Mouse (Mus musculus): ENCODE measurements around the gene Flt3. TPM values are rescaled to one million over a fixed set of nuclear protein-coding genes. Genes with fewer than 3 reads are reported as not detected.
A peak's percentile ranks its signal among the peaks of the same experiment; 100 is the strongest.

Gene Flt3
- total RNA-seq, 2 experiments from 2014 or later, result 0.08 to 0.10 TPM

GRCm38 (mm10) chr5:147418394-147419121, 18.3 kb upstream of the Flt3 start:
- intact Hi-C loops (cut with DNase I), result loop anchor here (5.0 kb wide), 1 partner anchor 429 kb away; no protein-coding TSS in a partner anchor
- peak; percentile 6 for DNase-seq (ENCODE audit: low spot score)

- no peak for DNase-seq (ENCODE audit: low spot score)
- intact Hi-C loops (cut with DNase I), result loop anchor here (5.0 kb wide), 1 partner anchor 429 kb away; no protein-coding TSS in a partner anchor
Measured at GRCm38 (mm10) chr5:147417986-147418385, 17.7 kb upstream of the Flt3 start.

DNA sequence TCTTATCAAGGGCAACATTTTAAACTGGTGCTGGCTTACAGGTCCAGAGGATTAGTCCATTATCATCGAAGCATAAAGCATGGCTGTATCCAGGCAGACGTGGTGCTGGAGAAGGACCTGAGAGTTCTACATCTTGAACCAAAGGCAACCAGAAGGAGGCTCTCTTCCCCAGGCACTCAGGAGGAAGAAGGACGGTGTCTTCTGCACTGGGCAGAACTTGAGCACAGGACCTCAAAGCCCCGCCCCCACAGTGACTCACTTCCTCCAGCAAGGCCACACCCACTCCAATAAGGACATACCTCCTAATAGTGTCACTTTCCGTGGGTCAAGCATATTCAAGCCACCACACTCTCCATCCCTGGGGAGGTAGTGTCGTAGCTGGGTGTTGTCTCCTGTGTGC, 10.3 kb upstream of the Flt3 start:
- no peak for DNase-seq (ENCODE audit: low spot score)
- intact Hi-C loops (cut with DNase I), result no loop called here

DNA sequence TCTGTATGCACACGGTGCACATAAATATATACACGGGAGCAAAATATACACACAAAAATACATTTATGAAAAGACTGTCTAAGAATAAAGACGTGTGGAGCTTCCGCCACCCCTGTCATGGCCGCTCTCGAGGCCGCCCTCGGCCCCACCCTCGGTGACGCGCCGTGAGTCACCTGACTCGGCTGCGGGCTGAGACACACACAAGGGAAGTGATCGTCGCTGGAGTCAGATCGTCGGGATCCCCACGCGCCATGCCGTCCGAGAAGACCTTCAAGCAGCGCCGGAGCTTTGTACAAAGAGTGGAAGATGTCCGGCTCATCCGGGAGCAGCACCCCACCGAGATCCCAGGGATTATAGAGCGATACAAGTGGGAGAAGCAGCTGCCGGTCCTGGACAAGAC, 8.4 kb upstream of the Flt3 start:
- intact Hi-C loops (cut with DNase I), result no loop called here

DNA sequence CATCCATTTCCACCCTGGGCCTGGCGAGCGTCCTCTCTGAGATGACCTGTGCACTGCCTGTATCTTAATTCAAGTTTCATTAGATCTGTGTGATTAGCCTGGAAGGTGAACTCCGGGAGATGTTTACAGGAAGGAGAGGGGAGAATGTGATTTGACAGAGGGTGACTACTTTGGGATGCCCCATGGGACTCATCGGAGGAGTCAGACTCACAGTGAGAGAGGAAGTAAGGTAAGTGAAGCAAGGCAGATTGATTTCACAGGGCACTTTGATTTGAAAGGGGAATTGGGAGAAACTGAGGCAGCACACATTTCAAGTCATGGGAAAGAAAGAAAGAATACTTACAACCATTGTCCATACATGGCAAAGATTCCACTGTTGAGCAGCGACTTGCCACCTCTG, 5.8 kb upstream of the Flt3 start:
- no peak for DNase-seq (ENCODE audit: low spot score)
- intact Hi-C loops (cut with DNase I), result no loop called here

More for the DNA sequence above, 8.4 kb upstream of the Flt3 start:
- no peak for DNase-seq (ENCODE audit: low spot score)

- DNase-seq (ENCODE audit: low spot score), result no peak
- intact Hi-C loops (cut with DNase I), result no loop called here
Measured at GRCm38 (mm10) chr5:147402505-147402904, 2.2 kb upstream of the Flt3 start.

DNA sequence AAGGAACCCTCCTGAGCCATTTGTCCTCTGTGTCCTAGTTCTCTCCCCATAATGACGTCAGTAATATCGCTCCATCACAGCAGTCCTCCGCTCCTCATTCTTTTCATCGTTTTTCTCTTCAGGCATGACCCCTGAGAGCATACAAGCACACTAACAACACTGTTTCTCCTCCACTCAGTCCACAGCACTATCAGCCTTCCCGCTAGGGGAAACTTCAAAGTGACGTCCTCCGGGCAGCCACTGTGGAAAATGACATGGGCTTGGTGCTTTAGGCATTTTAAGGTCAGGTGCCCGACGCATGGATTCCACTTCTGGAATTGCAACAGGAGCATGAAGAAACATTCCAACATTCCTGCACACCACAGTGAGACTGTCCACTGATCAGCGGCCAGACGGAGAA, 735 bp upstream of the Flt3 start:
- intact Hi-C loops (cut with DNase I), result no loop called here
- no peak for DNase-seq (ENCODE audit: low spot score)

DNA sequence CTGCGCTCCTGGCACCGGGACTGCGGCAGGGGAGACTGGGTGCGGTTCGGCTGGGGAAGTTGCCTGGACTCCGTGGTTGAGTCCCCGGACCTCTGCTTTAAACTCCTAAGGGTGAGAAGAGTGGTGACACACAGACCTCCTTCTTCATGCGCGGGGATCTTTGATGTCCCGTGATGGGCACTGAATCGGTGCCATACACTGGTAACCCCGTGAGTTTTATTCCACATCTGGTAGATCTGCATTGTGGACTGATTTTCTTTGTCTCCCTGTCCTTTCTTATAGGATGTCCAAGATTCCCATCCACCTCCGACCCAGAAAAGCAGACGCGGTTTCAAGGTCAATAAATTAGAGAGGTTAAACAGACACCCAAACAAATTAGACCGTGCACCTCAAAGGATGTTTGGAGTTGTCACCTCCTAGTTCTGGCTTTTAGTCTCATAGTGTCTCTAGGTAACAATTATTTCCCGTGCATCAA, 253 bp upstream of the Flt3 start:
- intact Hi-C loops (cut with DNase I), result no loop called here
- no peak for DNase-seq (ENCODE audit: low spot score)

- intact Hi-C loops (cut with DNase I), result no loop called here
- DNase-seq (ENCODE audit: low spot score), result no peak
Measured at GRCm38 (mm10) chr5:147395050-147395449, 5.2 kb downstream of the Flt3 start.

DNA sequence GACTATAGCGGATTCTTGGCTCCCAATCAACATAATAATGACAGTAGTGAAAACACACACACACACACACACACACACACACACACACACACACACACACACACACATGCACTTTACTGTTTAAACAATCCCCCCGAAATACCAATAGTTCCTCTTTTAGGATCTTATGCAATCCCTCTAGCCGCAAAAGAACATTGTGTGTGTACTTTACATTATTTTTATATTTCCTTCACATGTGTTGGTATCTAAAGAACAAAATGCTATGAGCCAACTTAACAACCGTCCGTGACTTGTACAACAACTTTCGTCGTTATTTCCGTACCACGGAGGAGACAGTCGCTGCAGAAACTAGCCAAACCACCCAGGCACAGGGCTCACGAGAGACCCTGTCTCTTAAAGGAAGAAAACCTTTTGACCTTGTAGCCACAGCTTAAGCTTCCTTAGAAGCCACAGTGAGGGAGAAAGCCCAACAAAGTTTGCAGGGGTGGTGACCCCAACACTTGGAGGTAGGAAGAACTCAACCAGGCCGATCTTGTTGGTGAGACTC, 7.5 kb downstream of the Flt3 start:
- intact Hi-C loops (cut with DNase I), result no loop called here
- DNase-seq (ENCODE audit: low spot score), result no peak

DNA sequence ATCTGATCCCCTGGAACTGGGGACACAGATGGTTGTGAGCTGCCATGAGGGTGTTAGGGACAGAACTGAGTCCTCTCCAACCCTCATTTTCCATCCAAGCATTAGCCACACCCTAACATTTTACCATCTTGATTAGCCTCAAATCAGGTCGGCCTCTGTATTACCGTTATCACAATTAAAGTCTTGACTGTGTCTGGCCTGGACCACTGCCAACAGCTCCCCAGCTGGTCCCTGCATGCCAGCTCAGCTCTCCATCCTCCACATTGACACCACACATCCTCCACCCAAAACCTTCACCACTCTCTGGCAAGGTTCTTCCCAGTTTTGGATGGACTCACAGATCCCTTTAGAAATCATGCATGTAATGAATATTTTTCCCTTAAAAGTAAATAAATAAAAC, 9.5 kb downstream of the Flt3 start:
- intact Hi-C loops (cut with DNase I), result no loop called here
- DNase-seq (ENCODE audit: low spot score), result no peak

DNA sequence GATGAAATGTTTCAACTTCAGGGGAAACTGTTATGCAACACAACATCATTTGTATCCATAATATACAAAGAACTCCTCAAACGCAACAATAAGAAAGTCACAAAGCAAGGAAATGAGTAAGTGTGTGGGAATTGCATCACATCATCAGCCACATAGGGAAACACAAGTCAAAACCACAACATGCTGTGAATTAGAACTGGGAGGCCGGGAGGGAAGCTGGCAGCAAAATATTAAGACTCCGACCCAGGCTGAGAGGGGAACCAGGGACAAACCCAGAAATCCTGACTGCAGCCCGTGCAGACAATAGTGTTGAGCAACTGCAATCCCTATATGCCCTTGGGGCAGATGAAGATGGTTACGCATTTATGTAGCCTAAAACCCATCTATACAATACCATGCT, 11.2 kb downstream of the Flt3 start:
- intact Hi-C loops (cut with DNase I), result no loop called here
- no peak for DNase-seq (ENCODE audit: low spot score)

DNA sequence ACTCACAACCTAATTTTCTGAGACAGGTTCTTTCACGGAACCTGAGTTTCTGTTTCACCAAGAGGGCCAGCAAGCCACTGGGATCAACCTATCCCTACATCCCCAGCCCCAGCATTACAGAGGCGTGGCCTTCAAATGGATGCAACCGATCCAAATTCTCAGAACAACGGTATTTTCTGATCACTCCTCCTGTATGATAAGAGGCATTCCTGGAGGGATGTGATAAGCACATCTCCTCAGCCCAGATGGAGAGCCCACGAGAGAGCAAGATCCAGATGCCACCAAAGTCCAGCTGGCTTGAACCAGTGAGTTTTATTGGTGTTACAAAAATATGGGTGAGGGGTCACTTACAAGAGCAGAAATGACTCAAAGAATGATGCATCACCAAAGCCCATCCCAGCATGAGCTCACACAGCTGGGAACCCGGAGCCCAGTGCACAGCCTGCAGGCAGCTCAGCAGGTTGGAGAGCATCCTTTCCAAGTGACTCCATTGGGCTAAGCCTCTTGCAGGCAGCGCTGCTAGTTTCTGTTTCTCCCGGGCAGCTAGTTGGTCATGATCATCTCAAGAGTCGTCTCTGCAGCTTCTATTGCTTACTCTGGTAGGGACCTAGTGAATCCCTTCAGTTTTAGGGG, 11.8 kb downstream of the Flt3 start:
- DNase-seq (ENCODE audit: low spot score), result no peak
- intact Hi-C loops (cut with DNase I), result no loop called here

GRCm38 (mm10) chr5:147386865-147387264, 13.4 kb downstream of the Flt3 start:
- intact Hi-C loops (cut with DNase I), result no loop called here

GRCm38 (mm10) chr5:147381396-147381795, 18.9 kb downstream of the Flt3 start:
- intact Hi-C loops (cut with DNase I), result no loop called here
- no peak for DNase-seq (ENCODE audit: low spot score)

More at GRCm38 (mm10) chr5:147386865-147387264, 13.4 kb downstream of the Flt3 start:
- DNase-seq (ENCODE audit: low spot score), result no peak

DNA sequence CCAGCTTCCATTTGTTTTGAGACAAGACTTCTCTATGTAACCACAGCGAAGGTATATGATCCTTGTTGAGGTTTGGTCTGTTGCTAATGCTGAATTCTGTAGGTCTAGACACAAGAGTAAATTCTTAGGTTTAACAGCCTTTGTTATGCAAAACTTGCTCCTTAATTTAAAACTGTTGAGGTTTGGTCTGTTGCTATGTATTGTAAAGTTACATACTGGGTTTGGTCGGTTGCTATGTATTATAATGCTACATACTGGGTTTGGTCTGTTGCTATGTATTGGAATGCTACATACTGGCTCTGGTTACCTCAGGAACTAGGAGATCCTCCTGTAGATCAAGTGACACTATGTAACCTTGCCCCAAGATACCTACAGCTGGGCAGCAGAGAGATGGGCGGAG, 20.8 kb downstream of the Flt3 start:
- intact Hi-C loops (cut with DNase I), result no loop called here
- no peak for DNase-seq (ENCODE audit: low spot score)

- no peak for DNase-seq (ENCODE audit: low spot score)
- intact Hi-C loops (cut with DNase I), result no loop called here
Measured at GRCm38 (mm10) chr5:147370276-147370675, 30.0 kb downstream of the Flt3 start.

DNA sequence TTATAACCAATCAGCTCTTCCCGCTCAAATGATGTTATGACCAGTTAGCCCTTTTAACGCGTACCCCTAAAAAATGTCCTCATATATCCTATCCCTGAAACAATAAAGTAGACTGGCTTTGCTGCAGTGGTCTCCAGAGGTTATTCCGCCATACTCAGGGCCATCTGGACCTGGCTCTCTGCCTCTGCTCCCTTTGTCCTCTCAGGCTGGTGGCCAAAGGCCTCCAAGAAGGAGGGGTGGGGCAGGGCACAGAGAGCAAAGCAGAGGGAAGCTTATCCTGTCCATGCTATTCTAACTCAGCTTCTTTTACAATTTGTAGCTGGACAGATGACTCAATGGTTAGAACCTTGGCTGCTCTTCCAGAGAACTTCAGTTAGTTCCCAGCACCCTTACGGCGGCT, 32.1 kb downstream of the Flt3 start:
- intact Hi-C loops (cut with DNase I), result no loop called here
- DNase-seq (ENCODE audit: low spot score), result no peak

DNA sequence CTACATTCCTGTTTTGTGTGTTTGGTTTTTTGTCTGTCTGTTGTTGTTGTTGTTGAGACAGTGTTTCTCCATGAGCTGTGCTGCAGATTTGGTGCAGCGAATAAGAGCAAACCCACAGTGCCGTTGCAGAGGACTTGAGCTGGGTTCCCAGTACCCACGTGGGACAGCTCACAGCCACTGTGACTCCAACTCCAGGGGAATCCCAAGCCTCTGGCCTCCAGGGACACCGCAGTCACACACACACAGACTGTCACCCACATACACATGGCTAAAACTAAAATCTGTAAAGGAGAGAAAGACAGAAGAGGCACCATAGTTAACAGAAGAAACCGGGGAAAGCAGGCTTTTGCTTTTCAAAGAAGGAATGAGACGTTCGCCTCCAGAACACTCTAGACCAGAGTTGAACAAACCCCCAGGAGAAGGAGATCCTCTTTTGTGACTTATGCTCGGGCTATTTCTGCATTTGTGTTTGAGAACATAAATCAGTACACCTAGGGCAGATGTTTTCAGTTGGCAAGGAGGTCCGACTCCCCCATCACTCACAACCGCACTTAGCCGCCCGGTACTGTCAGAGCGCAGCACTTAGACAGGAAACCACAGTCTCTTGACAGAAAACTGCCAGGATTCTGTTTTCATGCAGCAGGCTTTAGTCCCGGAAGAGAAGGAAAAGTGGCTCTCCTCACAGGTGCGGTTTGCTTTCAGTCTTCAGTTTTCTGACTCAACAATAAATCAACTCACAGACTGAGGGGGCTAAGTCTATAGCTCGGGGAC, 34.1 kb downstream of the Flt3 start:
- intact Hi-C loops (cut with DNase I), result no loop called here
- no peak for DNase-seq (ENCODE audit: low spot score)

- intact Hi-C loops (cut with DNase I), result no loop called here
- DNase-seq (ENCODE audit: low spot score), result no peak
Measured at GRCm38 (mm10) chr5:147363054-147363453, 37.2 kb downstream of the Flt3 start.

DNA sequence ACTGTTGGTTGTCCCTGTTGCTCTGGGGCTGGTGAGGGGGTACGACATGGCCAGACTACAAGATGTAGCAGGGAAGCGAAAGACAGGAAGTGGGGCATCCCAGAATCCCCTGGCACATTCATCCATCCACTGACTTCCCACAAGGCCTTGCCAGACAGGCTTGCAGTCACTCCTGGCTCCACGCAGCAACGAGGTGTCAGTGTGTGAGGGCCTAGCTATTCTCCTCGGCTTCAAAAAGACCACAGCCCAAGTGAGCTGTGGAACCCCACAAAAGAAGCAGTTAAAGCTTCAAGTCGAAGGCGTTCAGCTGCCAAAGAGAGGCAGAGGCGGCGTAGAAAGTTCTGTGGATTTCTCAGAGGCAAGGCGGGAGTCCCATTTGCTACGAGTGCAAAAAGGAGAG, 41.8 kb downstream of the Flt3 start:
- intact Hi-C loops (cut with DNase I), result no loop called here
- DNase-seq (ENCODE audit: low spot score), result no peak

Data from heart, postnatal 25 days (tissue).